Mouse (Mus musculus) embryonic facial prominence, embryonic 12.5 days (tissue): Measurements from ENCODE around the gene Arhgef2. TPM values are rescaled to one million over a fixed set of nuclear protein-coding genes. Genes with fewer than 3 reads are reported as not detected.

Experiments used
- ATAC-seq: fragments of 200-750 bp; cut with Nextera tagmentation; 2 replicates; pipeline ENCODE4 v1.8.0; 2017; ENCODE audit not compliant: insufficient number of reproducible peaks, insufficient read depth, low FRiP score, low TSS enrichment
- H3K27ac ChIP-seq: fragments of 300-500 bp; sonication (generic); 2 replicates; pipeline ENCODE4 v1.5.1; 2016; ENCODE audit warnings: mild to moderate bottlenecking
- H3K27me3 ChIP-seq: fragments of 300-500 bp; sonication (generic); 2 replicates; pipeline ENCODE4 v1.6.1; 2016; ENCODE audit warnings: mild to moderate bottlenecking, moderate library complexity
- H3K36me3 ChIP-seq: fragments of 300-500 bp; sonication (generic); 2 replicates; pipeline ENCODE4 v1.6.1; 2016; ENCODE audit warnings: mild to moderate bottlenecking
- H3K4me1 ChIP-seq: fragments of 300-500 bp; sonication (generic); 2 replicates; pipeline ENCODE4 v1.6.1; 2016
- H3K4me2 ChIP-seq: fragments of 300-500 bp; sonication (generic); replicated peaks from 2 replicates; pipeline ENCODE4 v1.6.1; 2016; ENCODE audit warnings: mild to moderate bottlenecking, moderate library complexity
- H3K4me3 ChIP-seq: fragments of 300-500 bp; sonication (generic); 2 replicates; pipeline ENCODE4 v1.5.1; 2016; ENCODE audit warnings: mild to moderate bottlenecking
- H3K9ac ChIP-seq: fragments of 300-500 bp; sonication (generic); 2 replicates; pipeline ENCODE4 v1.6.1; 2016; ENCODE audit warnings: mild to moderate bottlenecking, moderate library complexity
- H3K9me3 ChIP-seq: fragments of 300-500 bp; sonication (generic); 2 replicates; pipeline ENCODE4 v1.6.1; 2016; ENCODE audit warnings: mild to moderate bottlenecking, moderate library complexity
- WGBS: fragments of 180-500 bp; shearing (Covaris S2); methylation state at CpG from one replicate; pipeline ENCODE4 v1.1.7; 2016; 5-methylcytosine and 5-hydroxymethylcytosine counted together
- polyA plus RNA-seq: library from polyadenylated mRNA; unstranded; fragments of >200 nt; fragmentation: Nextera tagmentation; extraction: Ambion mirVana; gene quantifications from 2 replicates; pipeline ENCODE4 v1.2.1, GENCODE M21; 2016

Gene Arhgef2
- polyA plus RNA-seq, 1 experiment from 2014 or later: 117 TPM

- H3K4me2 ChIP-seq: no peak overlapping the region
- no peak overlapping the region for H3K4me3 ChIP-seq
- H3K9ac ChIP-seq: no peak overlapping the region
- ATAC-seq: no peak
- H3K36me3 ChIP-seq: peaks cover 84% of the 10 kb centered on the region
- H3K9me3 ChIP-seq: no peaks in the 10 kb centered on the region
- H3K27ac ChIP-seq: no peak overlapping the region
- no peaks in the 10 kb centered on the region for H3K27me3 ChIP-seq
- WGBS: 80% methylated on average over 12 of the region's 12 CpGs
- no peaks in the 10 kb centered on the region for H3K4me1 ChIP-seq
These were observed 26.3 kb downstream of the Arhgef2 start for GRCm38 (mm10) chr3:88631921-88632587.

- Histone ChIP-seq H3K9me3 (no peaks in the 10 kb centered on the region), H3K36me3 (peaks cover 89% of the 10 kb centered on the region), H3K27ac (no peak overlapping the region), H3K4me3 (no peak overlapping the region), H3K4me2 (no peak overlapping the region), H3K4me1 (no peaks in the 10 kb centered on the region), H3K9ac (no peak overlapping the region), H3K27me3 (no peaks in the 10 kb centered on the region)
- no peak for ATAC-seq
- WGBS: 93% methylated on average over 10 of the region's 10 CpGs
These were observed 27.3 kb downstream of the Arhgef2 start for GRCm38 (mm10) chr3:88633056-88633455.

- ATAC-seq: no peak
- Histone ChIP-seq H3K4me3 (no peak overlapping the region), H3K36me3 (peaks cover 93% of the 10 kb centered on the region), H3K27me3 (no peaks in the 10 kb centered on the region), H3K9me3 (no peaks in the 10 kb centered on the region), H3K4me2 (no peak overlapping the region), H3K27ac (no peak overlapping the region), H3K9ac (no peak overlapping the region), H3K4me1 (no peaks in the 10 kb centered on the region)
- WGBS: 92% methylated on average over 19 of the region's 19 CpGs
These were observed 29.9 kb downstream of the Arhgef2 start for GRCm38 (mm10) chr3:88635506-88636275.

- no peaks in the 10 kb centered on the region for H3K9me3 ChIP-seq
- H3K4me3 ChIP-seq: no peak overlapping the region
- H3K4me2 ChIP-seq: no peak overlapping the region
- peaks cover 91% of the 10 kb centered on the region for H3K36me3 ChIP-seq
- ATAC-seq: no peak
- 86% methylated on average over 8 of the region's 8 CpGs for WGBS
- no peak overlapping the region for H3K9ac ChIP-seq
- no peaks in the 10 kb centered on the region for H3K27me3 ChIP-seq
- H3K4me1 ChIP-seq: no peaks in the 10 kb centered on the region
- no peak overlapping the region for H3K27ac ChIP-seq
These were observed 30.8 kb downstream of the Arhgef2 start for GRCm38 (mm10) chr3:88636555-88636986.

- peaks cover 91% of the 10 kb centered on the region for H3K36me3 ChIP-seq
- no peak overlapping the region for H3K27ac ChIP-seq
- no peaks in the 10 kb centered on the region for H3K27me3 ChIP-seq
- H3K4me2 ChIP-seq: no peak overlapping the region
- H3K9ac ChIP-seq: no peak overlapping the region
- ATAC-seq: no peak
- H3K9me3 ChIP-seq: no peaks in the 10 kb centered on the region
- no peaks in the 10 kb centered on the region for H3K4me1 ChIP-seq
- H3K4me3 ChIP-seq: no peak overlapping the region
- WGBS: 94% methylated on average over 5 of the region's 5 CpGs
These were observed 31.4 kb downstream of the Arhgef2 start for GRCm38 (mm10) chr3:88637134-88637533.

GRCm38 (mm10) chr3:88639239-88639638 lies 33.5 kb downstream of the Arhgef2 start:
- no peak for ATAC-seq
- Histone ChIP-seq H3K4me1 (no peaks in the 10 kb centered on the region), H3K27ac (no peak overlapping the region), H3K27me3 (no peaks in the 10 kb centered on the region), H3K4me3 (no peak overlapping the region), H3K4me2 (no peak overlapping the region), H3K9ac (no peak overlapping the region), H3K36me3 (peaks cover 91% of the 10 kb centered on the region), H3K9me3 (no peaks in the 10 kb centered on the region)
- 93% methylated on average over 12 of the region's 12 CpGs for WGBS

GRCm38 (mm10) chr3:88640676-88641075 lies 34.9 kb downstream of the Arhgef2 start:
- 0 out of 2 replicates have a peak, but pooled peaks have one; percentile 8 for ATAC-seq
- Histone ChIP-seq H3K4me2 (no peak overlapping the region), H3K27ac (no peak overlapping the region), H3K9ac (no peak overlapping the region), H3K4me1 (no peaks in the 10 kb centered on the region), H3K27me3 (no peaks in the 10 kb centered on the region), H3K9me3 (no peaks in the 10 kb centered on the region), H3K36me3 (peaks cover 91% of the 10 kb centered on the region), H3K4me3 (no peak overlapping the region)
- WGBS: 76% methylated on average over 1 of the region's 1 CpGs

- Histone ChIP-seq H3K27ac (no peak overlapping the region), H3K27me3 (no peaks in the 10 kb centered on the region), H3K36me3 (peaks cover 95% of the 10 kb centered on the region), H3K9ac (no peak overlapping the region), H3K4me1 (no peaks in the 10 kb centered on the region), H3K9me3 (no peaks in the 10 kb centered on the region), H3K4me2 (no peak overlapping the region), H3K4me3 (no peak overlapping the region)
- ATAC-seq: no peak
- WGBS: 83% methylated on average over 5 of the region's 5 CpGs
These were observed 37.3 kb downstream of the Arhgef2 start for GRCm38 (mm10) chr3:88643078-88643477.

- no peak for ATAC-seq
- H3K36me3 ChIP-seq: peaks cover 78% of the 10 kb centered on the region
- H3K4me3 ChIP-seq: no peak overlapping the region
- 94% methylated on average over 12 of the region's 12 CpGs for WGBS
- H3K9ac ChIP-seq: no peak overlapping the region
- H3K27me3 ChIP-seq: no peaks in the 10 kb centered on the region
- no peak overlapping the region for H3K27ac ChIP-seq
- H3K4me1 ChIP-seq: no peaks in the 10 kb centered on the region
- no peaks in the 10 kb centered on the region for H3K9me3 ChIP-seq
- H3K4me2 ChIP-seq: no peak overlapping the region
These were observed 40.2 kb downstream of the Arhgef2 start for GRCm38 (mm10) chr3:88645937-88646336.

GRCm38 (mm10) chr3:88646426-88646995 lies 40.7 kb downstream of the Arhgef2 start:
- no peak overlapping the region for H3K4me3 ChIP-seq
- H3K27me3 ChIP-seq: no peaks in the 10 kb centered on the region
- no peaks in the 10 kb centered on the region for H3K4me1 ChIP-seq
- no peak for ATAC-seq
- no peak overlapping the region for H3K27ac ChIP-seq
- H3K36me3 ChIP-seq: peaks cover 73% of the 10 kb centered on the region
- WGBS: 75% methylated on average over 6 of the region's 6 CpGs
- no peak overlapping the region for H3K4me2 ChIP-seq
- no peaks in the 10 kb centered on the region for H3K9me3 ChIP-seq
- H3K9ac ChIP-seq: no peak overlapping the region

- no peak overlapping the region for H3K4me2 ChIP-seq
- peaks cover 68% of the 10 kb centered on the region for H3K36me3 ChIP-seq
- no peak overlapping the region for H3K27ac ChIP-seq
- H3K4me3 ChIP-seq: no peak overlapping the region
- WGBS: 75% methylated on average over 3 of the region's 3 CpGs
- no peaks in the 10 kb centered on the region for H3K27me3 ChIP-seq
- H3K4me1 ChIP-seq: no peaks in the 10 kb centered on the region
- no peak for ATAC-seq
- H3K9me3 ChIP-seq: no peaks in the 10 kb centered on the region
- H3K9ac ChIP-seq: no peak overlapping the region
These were observed 41.3 kb downstream of the Arhgef2 start for GRCm38 (mm10) chr3:88647076-88647475.
